Comparison of ENCODE assay signal across 8 mouse cellular contexts in genomic region chr11:5837251-5838246, GRCm38 (mm10). TPM values are rescaled to one million over a fixed set of nuclear protein-coding genes. Genes with fewer than 3 reads are reported as not detected.
DNase-seq lines count a peak whose midpoint lies in the region; ATAC-seq lines count a peak whose summit lies in the region.

Polm (minus strand) TSS chr11:5838016.

- peak; percentile 95 for ATAC-seq in inflammation-experienced regulatory T-cells, adult 6 months
- ATAC-seq in megakaryocyte-erythroid progenitor cell, adult 5-6 weeks (replicated peaks; ENCODE audit: low FRiP score, low TSS enrichment, poor library complexity, severe bottlenecking) = peak; percentile 98

- peak; percentile 95 to 98 for DNase-seq in adrenal gland, adult (ENCODE audit: inconsistent age in 2 of 2, low spot score in 1 of 2)
- peak; percentile 98 for DNase-seq in embryo, embryonic 10.5 days (ENCODE audit: low spot score)
- DNase-seq in gastrocnemius, postnatal 14 days = peak; percentile 94
- DNase-seq in left cerebral cortex, postnatal 10 days (ENCODE audit: extremely low spot score in 1 of 2, low spot score in 2 of 2) = peak; percentile 79 to 94
- DNase-seq in right cerebral cortex, postnatal 25 days = peak; percentile 85
- DNase-seq in urinary bladder, postnatal 4 days (ENCODE audit: low spot score in 2 of 2) = peak; percentile 93

- intact Hi-C loops in gastrocnemius, postnatal 14 days (cut with DNase I; ENCODE audit: low total_unique reads) = no loop called here
- intact Hi-C loops in left cerebral cortex, postnatal 10 days (cut with DNase I) = loop anchor here (5.0 kb wide), 1 partner anchor 40 kb away; the partner anchor contains the start of gene Pold2

RNA-seq across cellular contexts. Expression of gene Polm, which starts in this region (rescaled TPM):
- total RNA-seq in gastrocnemius, postnatal 14 days (2021) = 1 to 10 TPM; 2.1 to 3.3 TPM
- polyA plus RNA-seq in inflammation-experienced regulatory T-cells, adult 6 months (2017; shearing (Covaris generic)) = 10 to 100 TPM; 15.9 to 27.5 (median 21.3) TPM
- total RNA-seq in left cerebral cortex, postnatal 10 days (2021) = 1 to 10 TPM; 8.5 to 8.7 TPM
- total RNA-seq in megakaryocyte-erythroid progenitor cell, adult 5-6 weeks (2014; fragmentation: Nextera tagmentation) = 8.8 and 15.2 TPM in 2 replicates
- total RNA-seq in megakaryocyte-erythroid progenitor cell, adult 5-6 weeks (2017) = 3.6 and 3.9 TPM in 2 replicates

Comparison
In these comparisons a context has a peak if more than half of its experiments do, and no peak if none do; other contexts are left out.
1. Peak in every context shown above with its lines: DNase-seq and ATAC-seq.